Mouse (Mus musculus): Measurements from ENCODE around the gene Esp18. TPM values are rescaled to one million over a fixed set of nuclear protein-coding genes. Genes with fewer than 3 reads are reported as not detected.

Gene Esp18
- not detected in 2 replicates for polyA plus RNA-seq (2012)

DNA sequence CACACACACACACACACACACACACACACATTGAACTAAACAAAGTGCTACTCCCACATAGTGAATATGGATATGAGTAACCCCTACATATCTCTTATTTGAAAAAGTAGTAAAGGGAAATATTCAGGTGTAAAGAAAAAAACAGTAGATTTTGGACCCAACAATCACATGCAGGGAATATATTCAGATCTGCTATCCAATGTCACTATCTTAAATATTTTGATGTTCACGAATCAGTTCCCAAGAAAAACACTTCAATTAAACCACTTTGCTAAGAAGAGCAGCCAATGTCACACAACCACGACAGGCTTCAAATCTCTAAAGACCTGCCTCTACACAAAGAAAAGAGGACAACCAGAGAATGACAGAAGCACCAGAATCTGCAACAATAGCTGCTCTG, at the start of gene Esp18:
Gene Esp18 (plus strand): TSS at position 301 of the 400 bp plus-strand sequence.

Other genes with a start within 250 kb of the Esp18 start
- not detected in 2 replicates for gene Esp16, start 129.8 kb downstream of the Esp18 start, polyA plus RNA-seq (2012)
- not detected in 2 replicates for gene Esp15, start 234.6 kb downstream of the Esp18 start, polyA plus RNA-seq (2012)

All from megakaryocyte-erythroid progenitor cell, adult 5 weeks (primary cell).